Mouse (Mus musculus) urinary bladder, postnatal 25 days (tissue): ENCODE measurements around the gene Cdh4.

Source experiments
- DNase-seq: peaks from one replicate; pipeline ENCODE4 v3.0.0; 2022; ENCODE audit warnings: low spot score

Cdh4 gene

GRCm38 (mm10) chr2:179863266-179863665 lies 421.0 kb downstream of the Cdh4 start:
- DNase-seq, result no peak

- DNase-seq, result no peak
These were observed 422.9 kb downstream of the Cdh4 start for GRCm38 (mm10) chr2:179865097-179865496.

GRCm38 (mm10) chr2:179867669-179868068 lies 425.4 kb downstream of the Cdh4 start:
- no peak for DNase-seq

GRCm38 (mm10) chr2:179869871-179870270 lies 427.6 kb downstream of the Cdh4 start:
- no peak for DNase-seq

- no peak for DNase-seq
These were observed 430.5 kb downstream of the Cdh4 start for GRCm38 (mm10) chr2:179872724-179873123.

GRCm38 (mm10) chr2:179873315-179873714 lies 431.1 kb downstream of the Cdh4 start:
- peak; percentile 14 for DNase-seq

GRCm38 (mm10) chr2:179875147-179875546 lies 432.9 kb downstream of the Cdh4 start:
- DNase-seq, result peak; percentile 70

GRCm38 (mm10) chr2:179877551-179878215 lies 435.5 kb downstream of the Cdh4 start:
- DNase-seq, result peak; percentile 25

- DNase-seq, result no peak
These were observed 442.3 kb downstream of the Cdh4 start for GRCm38 (mm10) chr2:179884561-179884960.

GRCm38 (mm10) chr2:179891048-179891447 lies 448.8 kb downstream of the Cdh4 start:
- DNase-seq, result no peak

GRCm38 (mm10) chr2:179896949-179897348 lies 454.7 kb downstream of the Cdh4 start:
- no peak for DNase-seq

GRCm38 (mm10) chr2:179912911-179913310 lies 470.7 kb downstream of the Cdh4 start:
- no peak for DNase-seq

- no peak for DNase-seq
These were observed 471.1 kb downstream of the Cdh4 start for GRCm38 (mm10) chr2:179913349-179913748.

- DNase-seq, result no peak
These were observed 472.0 kb downstream of the Cdh4 start for GRCm38 (mm10) chr2:179914246-179914645.

- peak; percentile 69 for DNase-seq
These were observed 474.8 kb downstream of the Cdh4 start for GRCm38 (mm10) chr2:179916877-179917673.

GRCm38 (mm10) chr2:179920042-179920441 lies 477.8 kb downstream of the Cdh4 start:
- no peak for DNase-seq

- DNase-seq, result no peak
These were observed 478.9 kb downstream of the Cdh4 start for GRCm38 (mm10) chr2:179921021-179921653.

- no peak for DNase-seq
These were observed 481.8 kb downstream of the Cdh4 start for GRCm38 (mm10) chr2:179924038-179924437.

GRCm38 (mm10) chr2:179929166-179929565 lies 486.9 kb downstream of the Cdh4 start:
- DNase-seq, result no peak

- no peak for DNase-seq
These were observed 489.5 kb downstream of the Cdh4 start for GRCm38 (mm10) chr2:179931741-179932140.

- DNase-seq, result no peak
These were observed 491.9 kb downstream of the Cdh4 start for GRCm38 (mm10) chr2:179934165-179934564.

- DNase-seq, result no peak
These were observed 494.9 kb downstream of the Cdh4 start for GRCm38 (mm10) chr2:179937091-179937490.

- DNase-seq, result no peak
These were observed 499.5 kb downstream of the Cdh4 start for GRCm38 (mm10) chr2:179941696-179942095.
